Mouse (Mus musculus): ENCODE data around the gene Map4k3.
A peak's percentile ranks its signal among the peaks of the same experiment; 100 is the strongest.

The Map4k3 gene

GRCm38 (mm10) chr17:80729080-80729749, 930 bp upstream of the Map4k3 start:
- DNase-seq, result no peak

GRCm38 (mm10) chr17:80727341-80727951, 839 bp downstream of the Map4k3 start:
- DNase-seq, result peak; percentile 74

- DNase-seq, result peak; percentile 61
Measured at GRCm38 (mm10) chr17:80726821-80727220, 1.5 kb downstream of the Map4k3 start.

GRCm38 (mm10) chr17:80723092-80723491, 5.2 kb downstream of the Map4k3 start:
- no peak for DNase-seq

GRCm38 (mm10) chr17:80721670-80722069, 6.6 kb downstream of the Map4k3 start:
- no peak for DNase-seq

- no peak for DNase-seq
Measured at GRCm38 (mm10) chr17:80719309-80719708, 9.0 kb downstream of the Map4k3 start.

GRCm38 (mm10) chr17:80718243-80718642, 10.0 kb downstream of the Map4k3 start:
- DNase-seq, result no peak

- DNase-seq, result no peak
Measured at GRCm38 (mm10) chr17:80713588-80713987, 14.7 kb downstream of the Map4k3 start.

- peak; percentile 58 for DNase-seq
Measured at GRCm38 (mm10) chr17:80709921-80710838, 18.1 kb downstream of the Map4k3 start.

GRCm38 (mm10) chr17:80708803-80709202, 19.5 kb downstream of the Map4k3 start:
- no peak for DNase-seq

- DNase-seq, result no peak
Measured at GRCm38 (mm10) chr17:80707176-80707575, 21.1 kb downstream of the Map4k3 start.

GRCm38 (mm10) chr17:80706608-80707007, 21.7 kb downstream of the Map4k3 start:
- DNase-seq, result no peak

- no peak for DNase-seq
Measured at GRCm38 (mm10) chr17:80701687-80702086, 26.6 kb downstream of the Map4k3 start.

GRCm38 (mm10) chr17:80698930-80699329, 29.4 kb downstream of the Map4k3 start:
- DNase-seq, result no peak

- no peak for DNase-seq
Measured at GRCm38 (mm10) chr17:80698191-80698901, 29.9 kb downstream of the Map4k3 start.

- no peak for DNase-seq
Measured at GRCm38 (mm10) chr17:80696956-80697355, 31.3 kb downstream of the Map4k3 start.

- no peak for DNase-seq
Measured at GRCm38 (mm10) chr17:80696210-80696609, 32.1 kb downstream of the Map4k3 start.

GRCm38 (mm10) chr17:80693707-80694106, 34.6 kb downstream of the Map4k3 start:
- no peak for DNase-seq

- no peak for DNase-seq
Measured at GRCm38 (mm10) chr17:80692183-80692582, 36.1 kb downstream of the Map4k3 start.

GRCm38 (mm10) chr17:80688701-80689100, 39.6 kb downstream of the Map4k3 start:
- DNase-seq, result no peak

- no peak for DNase-seq
Measured at GRCm38 (mm10) chr17:80686066-80686465, 42.2 kb downstream of the Map4k3 start.

- DNase-seq, result peak; percentile 73
Measured at GRCm38 (mm10) chr17:80683821-80684576, 44.3 kb downstream of the Map4k3 start.
